Mouse (Mus musculus) T-helper 1 cell (primary cell): ENCODE measurements around the gene Nr5a2.

Experiments used
- in situ Hi-C: fragments of 300-600 bp; cut with MboI, MseI; formaldehyde crosslinking; loops from one replicate; pipeline ENCODE4 v1.15.1; 2025; ENCODE audit warnings: high pct_unique_total_duplicates

Nr5a2 gene

DNA sequence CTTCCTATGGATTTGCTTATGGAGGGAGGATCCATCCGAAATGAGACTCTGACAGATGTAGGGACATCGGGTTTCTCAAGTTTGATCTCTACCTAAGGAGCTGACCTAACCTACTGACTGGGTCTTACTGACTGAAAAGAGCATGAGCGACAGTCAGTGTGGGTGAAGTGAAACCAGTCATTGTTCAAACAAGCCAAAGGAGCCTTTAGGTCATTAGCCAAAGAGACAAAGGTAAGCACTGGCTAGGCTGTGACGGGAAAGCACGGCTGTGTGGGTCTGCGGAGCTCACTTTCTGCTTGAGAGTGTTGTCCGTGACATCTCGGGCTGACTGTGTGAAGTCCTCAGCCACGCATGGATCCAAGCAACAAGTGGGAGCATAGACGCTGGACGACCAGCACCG is 50.1 kb downstream of the Nr5a2 start:
- in situ Hi-C loops, result no loop called here

- in situ Hi-C loops, result no loop called here
Observed at GRCm38 (mm10) chr1:136909494-136910037, 50.7 kb downstream of the Nr5a2 start.

- in situ Hi-C loops, result no loop called here
Observed at GRCm38 (mm10) chr1:136898130-136898529, 62.1 kb downstream of the Nr5a2 start.

DNA sequence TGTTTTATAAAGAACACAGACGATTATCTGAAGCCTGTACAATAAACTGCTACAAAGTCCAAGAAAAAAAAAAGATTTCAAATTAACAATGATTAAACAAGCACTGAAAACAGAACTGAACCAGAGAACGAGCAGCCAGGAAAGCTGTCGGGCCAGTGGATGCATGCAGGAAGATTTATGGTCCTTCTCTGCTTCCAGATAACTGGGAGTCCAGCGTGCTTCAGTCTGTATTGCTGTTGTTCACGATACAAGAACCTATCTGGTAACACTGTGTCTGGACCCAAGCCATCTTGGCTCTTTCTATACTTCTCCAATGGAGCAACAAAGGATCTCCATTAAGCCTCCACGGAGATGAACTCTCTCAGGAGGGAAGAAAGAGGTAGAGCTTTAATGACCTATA is 63.9 kb downstream of the Nr5a2 start:
- in situ Hi-C loops, result no loop called here

GRCm38 (mm10) chr1:136895877-136896276 is 64.4 kb downstream of the Nr5a2 start:
- in situ Hi-C loops, result no loop called here

DNA sequence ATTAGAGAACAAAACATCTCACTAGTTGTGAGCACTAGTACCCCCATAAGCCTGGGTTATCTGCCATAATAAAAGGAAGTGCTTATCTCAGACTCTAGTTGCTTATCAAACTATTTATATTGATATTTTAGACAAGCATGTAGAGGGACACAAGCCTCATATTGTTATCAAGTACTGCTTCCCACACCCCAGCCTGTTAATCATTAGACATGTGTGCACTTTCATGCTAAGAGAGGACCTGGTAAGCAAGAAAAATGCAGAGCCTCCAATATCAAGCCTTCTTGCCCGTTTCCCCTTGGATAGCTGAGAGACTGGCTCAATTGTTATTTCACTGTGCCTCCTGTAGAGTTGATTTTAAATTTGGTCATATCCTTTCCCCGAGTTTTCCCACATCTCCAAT is 65.5 kb downstream of the Nr5a2 start:
- in situ Hi-C loops, result no loop called here

DNA sequence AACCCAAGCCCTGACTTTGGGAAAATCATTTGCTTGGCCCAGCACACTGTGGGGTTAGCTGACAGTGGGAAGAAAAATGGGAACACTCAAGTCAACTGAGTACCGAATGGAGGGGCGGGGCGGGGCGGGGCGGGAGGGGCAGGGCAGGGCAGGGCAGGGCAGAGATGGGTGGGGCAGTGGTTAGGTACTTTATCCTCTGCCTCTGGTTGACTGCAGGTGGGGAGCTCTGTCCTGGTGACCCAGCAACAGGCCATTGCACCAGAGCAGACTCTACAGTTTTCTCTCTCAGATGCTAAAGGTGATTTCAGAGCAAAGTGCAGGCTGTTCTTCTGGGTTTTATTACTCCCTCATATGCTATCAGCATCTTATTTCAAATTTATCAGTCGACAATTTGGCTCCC is 67.1 kb downstream of the Nr5a2 start:
- in situ Hi-C loops, result no loop called here

DNA sequence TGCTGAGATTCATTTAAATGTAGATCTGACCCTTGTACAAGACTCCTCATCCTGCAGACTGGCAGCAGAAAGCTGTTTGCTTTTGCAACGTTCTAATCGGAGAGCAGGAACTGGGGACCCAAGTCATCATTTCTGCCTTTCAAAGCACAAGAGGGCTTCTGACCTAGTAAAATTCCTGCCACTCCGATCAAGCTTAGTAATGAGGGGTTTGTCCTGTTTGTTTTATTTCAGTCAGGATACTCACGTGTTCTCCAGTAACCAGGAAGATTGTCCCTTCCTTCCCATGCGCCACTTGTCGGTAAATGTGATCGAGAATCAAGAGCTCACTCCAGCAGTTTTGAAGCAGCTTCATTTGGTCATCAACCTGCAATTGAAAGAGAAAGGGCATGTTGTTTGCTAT is 69.8 kb downstream of the Nr5a2 start:
- in situ Hi-C loops, result no loop called here

- in situ Hi-C loops, result no loop called here
Observed at GRCm38 (mm10) chr1:136888704-136889103, 71.5 kb downstream of the Nr5a2 start.

DNA sequence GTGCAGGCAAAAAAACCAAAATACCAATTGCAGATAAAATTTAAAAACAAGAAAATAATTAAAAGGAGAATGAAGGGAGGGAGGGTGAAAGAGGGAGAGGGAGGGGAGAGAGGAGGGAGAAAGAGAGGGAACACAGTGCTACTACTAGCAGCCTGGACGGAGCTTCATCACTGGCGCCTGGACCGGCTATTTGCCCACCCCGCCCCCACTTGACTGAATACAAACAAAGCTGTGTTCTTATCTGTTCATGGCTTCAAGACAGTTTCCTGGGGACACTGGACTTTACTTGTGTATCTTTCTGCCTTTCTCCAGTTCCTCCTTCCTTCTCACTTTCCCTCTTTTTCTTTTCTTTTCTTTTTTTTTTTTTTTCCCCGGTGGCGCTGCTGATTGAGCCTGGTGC is 73.6 kb downstream of the Nr5a2 start:
- in situ Hi-C loops, result no loop called here

- in situ Hi-C loops, result no loop called here
Observed at GRCm38 (mm10) chr1:136883458-136884174, 76.6 kb downstream of the Nr5a2 start.

DNA sequence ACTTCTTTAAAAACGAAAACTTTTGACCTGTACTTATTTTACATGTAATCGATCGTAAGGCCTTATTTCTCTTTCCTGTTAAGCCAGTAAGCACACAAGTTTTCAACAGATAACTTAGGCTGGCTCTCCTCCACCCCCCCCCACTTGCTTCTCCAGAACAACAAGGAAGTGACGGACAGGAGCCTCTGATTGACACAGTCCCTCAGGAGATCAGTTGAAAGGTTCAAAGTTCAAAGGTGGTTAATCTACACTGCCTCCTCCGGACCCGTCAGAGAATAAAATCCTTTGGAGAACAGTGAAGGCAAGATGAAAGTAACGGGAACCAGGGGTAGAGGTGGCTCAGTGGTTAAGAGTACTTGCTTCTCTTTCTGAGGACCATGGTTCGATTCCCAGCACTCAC is 80.0 kb downstream of the Nr5a2 start:
- in situ Hi-C loops, result no loop called here

DNA sequence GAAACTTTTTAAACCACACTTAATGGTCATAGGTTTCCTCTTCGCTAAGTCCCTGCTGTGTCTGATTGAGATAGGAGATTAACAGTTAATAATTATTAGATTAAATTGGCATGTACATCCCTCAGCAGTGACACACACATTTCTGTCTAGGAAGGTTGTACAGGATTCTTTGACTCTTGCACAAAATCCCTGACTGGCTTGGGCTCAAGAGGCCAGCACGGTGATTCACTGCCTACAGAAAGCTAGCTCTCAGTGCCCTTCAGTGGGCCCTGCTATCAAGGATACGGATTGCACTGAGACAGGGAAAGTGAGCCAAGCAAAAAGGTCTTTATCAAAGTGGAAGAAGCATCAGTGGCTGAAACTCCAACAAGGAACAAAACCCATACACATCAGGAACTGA is 85.2 kb downstream of the Nr5a2 start:
- in situ Hi-C loops, result no loop called here

DNA sequence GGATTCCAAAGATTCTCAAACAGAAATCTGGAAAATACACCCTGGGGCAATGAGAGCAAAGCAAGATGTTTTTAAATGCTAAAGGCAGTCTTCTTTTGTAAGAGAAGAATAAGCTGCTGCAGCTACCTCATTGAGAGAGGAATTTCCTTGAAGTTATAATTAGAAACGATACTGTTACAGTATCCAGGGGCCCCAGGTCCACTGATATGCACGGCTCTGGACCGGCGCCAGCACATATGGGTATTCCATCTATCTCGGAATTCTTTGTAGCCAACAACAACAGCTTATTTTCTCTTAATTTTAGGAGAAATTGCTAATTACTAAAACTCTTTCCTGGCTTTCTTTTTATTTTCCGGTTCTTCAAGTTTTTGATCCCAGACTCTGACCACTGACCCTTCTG is 91.3 kb downstream of the Nr5a2 start:
- in situ Hi-C loops, result no loop called here

DNA sequence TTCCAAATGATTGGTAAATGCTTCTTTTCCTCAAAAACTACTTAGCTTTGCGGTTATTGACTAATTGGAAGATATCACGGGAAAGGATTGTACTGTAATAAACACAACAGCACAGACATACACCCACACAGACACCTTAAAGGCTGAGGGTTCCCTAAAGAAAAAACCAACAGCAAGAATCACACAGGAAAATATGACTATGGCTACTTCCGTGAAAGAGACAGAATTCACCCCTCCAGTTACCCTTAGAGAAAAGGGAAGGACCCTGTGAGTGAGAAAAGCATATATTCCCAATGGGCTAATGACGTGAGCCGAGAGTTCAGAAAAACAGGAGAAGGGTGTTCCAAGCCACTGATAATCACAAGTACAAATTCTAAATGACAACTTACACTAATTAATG is 92.0 kb downstream of the Nr5a2 start:
- in situ Hi-C loops, result no loop called here

DNA sequence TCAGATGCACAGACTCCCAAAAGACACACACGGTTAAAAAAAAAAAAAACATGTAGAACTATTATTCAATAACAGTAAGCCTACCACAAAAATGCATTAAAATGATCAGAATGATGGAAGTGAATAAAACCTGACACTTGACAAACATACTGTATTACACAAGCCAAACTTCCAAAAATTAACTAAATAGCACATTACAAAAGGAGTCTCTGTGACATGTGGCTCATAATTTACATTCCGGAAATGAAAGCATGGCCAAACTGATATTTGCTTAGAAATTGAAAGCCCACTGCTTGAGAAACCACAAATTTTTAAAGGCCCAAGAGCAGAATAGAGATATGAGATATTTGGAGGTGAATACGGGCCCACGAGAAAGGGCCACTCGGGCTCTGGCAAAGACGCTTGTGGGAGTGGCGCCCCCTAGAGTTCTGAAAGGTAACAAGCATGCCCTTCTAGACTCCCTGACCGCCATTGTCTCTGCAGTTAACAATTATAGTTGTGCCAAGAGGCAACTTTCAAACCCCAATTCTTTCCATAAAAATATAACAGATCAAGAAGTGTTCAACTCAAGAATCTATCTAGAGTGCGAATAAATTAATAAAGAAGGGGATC is 93.7 kb downstream of the Nr5a2 start:
- in situ Hi-C loops, result no loop called here

DNA sequence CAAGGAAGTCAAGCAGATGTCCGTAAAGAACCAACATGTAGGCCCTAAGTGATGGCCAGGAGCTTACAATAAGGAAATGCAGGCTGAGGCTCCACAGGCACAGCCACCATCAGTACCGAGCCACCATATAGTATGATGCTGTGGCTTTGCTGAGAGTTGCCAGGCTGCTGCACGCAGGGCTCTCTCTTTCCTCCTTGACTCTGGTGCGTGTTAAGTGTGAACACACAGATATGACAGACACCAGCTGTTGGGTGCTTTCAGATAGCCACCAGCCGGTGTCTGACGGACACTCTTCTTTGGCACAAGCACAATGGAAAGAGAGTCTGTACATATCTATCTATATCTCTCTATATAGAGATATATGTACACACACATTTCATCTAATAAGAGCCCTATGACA is 97.0 kb downstream of the Nr5a2 start:
- in situ Hi-C loops, result no loop called here

- in situ Hi-C loops, result no loop called here
Observed at GRCm38 (mm10) chr1:136859454-136859853, 100.8 kb downstream of the Nr5a2 start.

- in situ Hi-C loops, result no loop called here
Observed at GRCm38 (mm10) chr1:136858724-136859123, 101.5 kb downstream of the Nr5a2 start.

- in situ Hi-C loops, result no loop called here
Observed at GRCm38 (mm10) chr1:136856104-136856503, 104.1 kb downstream of the Nr5a2 start.

DNA sequence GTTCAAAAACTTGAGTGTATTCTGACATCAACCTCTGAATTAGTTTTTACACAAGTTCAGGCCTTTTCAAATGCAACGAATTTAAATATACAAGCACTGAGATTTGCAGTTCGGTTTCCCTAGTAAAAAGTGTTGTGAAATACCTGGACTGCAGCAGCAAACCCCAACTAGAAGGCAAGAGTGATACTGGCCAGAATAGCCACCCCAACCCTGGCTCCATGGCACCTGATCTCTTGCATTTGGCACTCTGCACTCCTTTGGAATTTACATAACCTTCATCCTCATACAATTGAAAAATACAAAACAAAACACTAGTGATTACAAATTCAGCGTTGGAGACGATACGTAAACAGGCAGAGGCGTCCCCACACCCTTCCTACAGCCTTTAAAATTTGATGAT is 111.5 kb downstream of the Nr5a2 start:
- in situ Hi-C loops, result no loop called here

GRCm38 (mm10) chr1:136846081-136846480 is 114.2 kb downstream of the Nr5a2 start:
- in situ Hi-C loops, result no loop called here

- in situ Hi-C loops, result no loop called here
Observed at GRCm38 (mm10) chr1:136845341-136845740, 114.9 kb downstream of the Nr5a2 start.
